Mouse (Mus musculus) heart, postnatal 0 days (tissue): ENCODE results near the gene Efhc1. TPM values are rescaled to one million over a fixed set of nuclear protein-coding genes. Genes with fewer than 3 reads are reported as not detected.
A peak's percentile ranks its signal among the peaks of the same experiment; 100 is the strongest.

Experiments
- ATAC-seq: fragments of 200-750 bp; cut with Nextera tagmentation; 2 replicates; pipeline ENCODE4 v1.8.0; 2017; ENCODE audit warnings: low read depth, moderate number of reproducible peaks, moderate library complexity; ENCODE audit not compliant: insufficient read depth
- DNase-seq: peaks from one replicate; pipeline ENCODE4 v3.0.0-alpha.2; 2016; ENCODE audit warnings: low spot score
- H3K27ac ChIP-seq: fragments of 300-500 bp; sonication (generic); 2 replicates; pipeline ENCODE4 v1.5.1; 2014; ENCODE audit warnings: low read depth, mild to moderate bottlenecking
- H3K27me3 ChIP-seq: fragments of 300-500 bp; sonication (generic); 2 replicates; pipeline ENCODE4 v1.6.1; 2014; ENCODE audit warnings: low read length, mixed read lengths; ENCODE audit not compliant: control insufficient read depth, insufficient read depth
- H3K36me3 ChIP-seq: fragments of 300-500 bp; sonication (generic); replicated peaks from 2 replicates; pipeline ENCODE4 v1.6.1; 2014; ENCODE audit warnings: low read length, mixed read lengths; ENCODE audit not compliant: control insufficient read depth, insufficient read depth
- H3K4me1 ChIP-seq: fragments of 300-500 bp; sonication (generic); 2 replicates; pipeline ENCODE4 v1.6.1; 2014; ENCODE audit warnings: antibody characterized with exemption; ENCODE audit not compliant: control insufficient read depth, insufficient read depth
- H3K4me2 ChIP-seq: fragments of 300-500 bp; sonication (generic); 2 replicates; pipeline ENCODE4 v1.6.1; 2014; ENCODE audit warnings: low read depth, mild to moderate bottlenecking, low read length, moderate library complexity
- H3K4me3 ChIP-seq: fragments of 300-500 bp; sonication (generic); 2 replicates; pipeline ENCODE4 v1.5.1; 2014; ENCODE audit warnings: low read depth, low read length
- H3K9ac ChIP-seq: fragments of 300-500 bp; sonication (generic); replicated peaks from 2 replicates; pipeline ENCODE4 v1.6.1; 2014; ENCODE audit warnings: low read depth, low read length, mixed read lengths
- H3K9me3 ChIP-seq: fragments of 300-500 bp; sonication (generic); replicated peaks from 2 replicates; pipeline ENCODE4 v1.6.1; 2016; ENCODE audit warnings: low read length; ENCODE audit not compliant: control insufficient read depth
- CTCF ChIP-seq: IDR thresholded peaks from 2 replicates; pipeline ENCODE4 v1.5.1; 2016; ENCODE audit warnings: antibody characterized with exemption, control low read depth, low read depth
- EP300 ChIP-seq: IDR thresholded peaks from 2 replicates; pipeline ENCODE4 v1.6.1; 2016; ENCODE audit warnings: antibody characterized with exemption, low read depth
- WGBS: fragments of 180-500 bp; shearing (Covaris S2); extraction: QIAGEN DNeasy Blood & Tissue Kit; methylation state at CpG from one replicate; pipeline ENCODE4 v1.1.7; 2014; 5-methylcytosine and 5-hydroxymethylcytosine counted together
- polyA plus RNA-seq: library from polyadenylated mRNA; unstranded; fragments of >200 nt; fragmentation: Nextera tagmentation; extraction: Ambion mirVana; gene quantifications from 2 replicates; pipeline ENCODE4 v1.2.1, GENCODE M21; 2015
- total RNA-seq: library from RNA; depleted of rRNA; stranded (reverse); fragments of >200 nt; gene quantifications from 2 replicates; pipeline ENCODE4 v1.2.3, GENCODE M21; 2014; ENCODE audit warnings: low replicate concordance

The Efhc1 gene
- total and polyA plus RNA-seq, 2 experiments from 2014 or later, result 0.64 TPM; not detected in 1

DNA sequence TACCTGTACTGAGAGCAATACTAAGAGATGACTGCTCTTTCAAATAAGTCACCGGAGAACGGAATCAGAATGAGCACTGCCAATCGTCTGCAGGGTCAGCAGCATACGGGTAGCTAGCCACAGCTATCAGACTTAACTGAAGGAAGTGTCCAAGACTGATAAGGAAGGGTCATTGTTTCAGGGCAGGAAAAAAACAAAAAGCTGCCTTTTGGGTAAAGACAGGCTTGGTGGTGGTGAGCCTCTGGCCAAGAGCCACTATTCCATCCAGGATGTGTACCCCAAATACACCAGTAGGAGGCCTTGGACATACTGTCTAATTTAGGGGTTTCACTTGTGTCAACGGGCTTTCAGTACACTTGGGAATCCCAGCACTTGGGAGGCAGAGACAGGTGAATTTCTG lies 42.9 kb downstream of the Efhc1 start:
- no peak overlapping the region for H3K27ac ChIP-seq
- DNase-seq (no peak), ATAC-seq (no peak)
- WGBS, result 59% methylated on average over 5 of the region's 5 CpGs
- peaks cover 3% of the 10 kb centered on the region; the same call in 1 of the 2 replicates for H3K4me1 ChIP-seq
- H3K9ac ChIP-seq, result no peak overlapping the region
- TF ChIP-seq EP300 (no peak), CTCF (no peak)
- H3K9me3 ChIP-seq, result no peaks in the 10 kb centered on the region
- H3K27me3 ChIP-seq, result no peaks in the 10 kb centered on the region
- H3K36me3 ChIP-seq, result 0 out of 2 replicates have a peak, but pooled peaks cover 1% of the 10 kb centered on the region
- no peak overlapping the region for H3K4me2 ChIP-seq
- H3K4me3 ChIP-seq, result no peak overlapping the region

DNA sequence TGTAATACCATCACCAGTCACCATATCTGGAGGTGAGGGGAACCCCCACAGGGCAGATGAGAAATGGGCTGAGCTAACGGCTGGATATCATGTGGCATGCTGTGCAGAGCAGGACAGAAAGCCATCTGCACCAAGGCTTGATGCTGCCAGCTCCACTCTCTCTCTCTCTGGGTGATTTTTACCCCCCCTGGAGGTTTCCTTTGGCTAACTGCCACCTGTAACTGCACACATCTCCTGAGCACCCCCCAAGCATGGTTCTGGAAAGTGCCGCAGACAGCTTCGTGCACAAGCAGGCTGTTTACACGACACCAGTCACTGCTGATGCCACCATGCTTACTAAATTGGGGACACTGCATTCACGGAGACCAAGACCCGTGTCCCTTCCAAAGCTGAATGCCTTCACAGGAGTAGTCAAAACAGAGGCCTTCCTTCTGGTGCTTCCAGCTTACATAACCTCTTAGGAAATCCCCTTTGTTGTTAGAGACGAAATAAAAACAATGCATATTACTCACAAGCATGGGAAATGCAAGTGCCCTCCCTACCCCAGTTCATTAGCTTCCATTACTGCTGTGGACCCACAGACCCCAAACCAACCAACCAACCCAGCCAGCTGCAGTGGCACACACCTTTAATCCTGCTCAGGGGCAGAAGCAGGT lies 44.0 kb downstream of the Efhc1 start:
- Histone ChIP-seq H3K9ac (no peak overlapping the region), H3K27me3 (no peaks in the 10 kb centered on the region), H3K4me3 (no peak overlapping the region), H3K36me3 (peaks cover 12% of the 10 kb centered on the region), H3K9me3 (no peaks in the 10 kb centered on the region), H3K27ac (0 out of 2 replicates have a peak overlapping the region, but pooled peaks have one; percentile 30), H3K4me2 (no peak overlapping the region), H3K4me1 (peaks cover 3% of the 10 kb centered on the region; the same call in 1 of the 2 replicates)
- peak; percentile 29 for DNase-seq
- TF ChIP-seq CTCF (no peak), EP300 (no peak)
- 28% methylated on average over 7 of the region's 7 CpGs for WGBS
- peak; percentile 32 for ATAC-seq

DNA sequence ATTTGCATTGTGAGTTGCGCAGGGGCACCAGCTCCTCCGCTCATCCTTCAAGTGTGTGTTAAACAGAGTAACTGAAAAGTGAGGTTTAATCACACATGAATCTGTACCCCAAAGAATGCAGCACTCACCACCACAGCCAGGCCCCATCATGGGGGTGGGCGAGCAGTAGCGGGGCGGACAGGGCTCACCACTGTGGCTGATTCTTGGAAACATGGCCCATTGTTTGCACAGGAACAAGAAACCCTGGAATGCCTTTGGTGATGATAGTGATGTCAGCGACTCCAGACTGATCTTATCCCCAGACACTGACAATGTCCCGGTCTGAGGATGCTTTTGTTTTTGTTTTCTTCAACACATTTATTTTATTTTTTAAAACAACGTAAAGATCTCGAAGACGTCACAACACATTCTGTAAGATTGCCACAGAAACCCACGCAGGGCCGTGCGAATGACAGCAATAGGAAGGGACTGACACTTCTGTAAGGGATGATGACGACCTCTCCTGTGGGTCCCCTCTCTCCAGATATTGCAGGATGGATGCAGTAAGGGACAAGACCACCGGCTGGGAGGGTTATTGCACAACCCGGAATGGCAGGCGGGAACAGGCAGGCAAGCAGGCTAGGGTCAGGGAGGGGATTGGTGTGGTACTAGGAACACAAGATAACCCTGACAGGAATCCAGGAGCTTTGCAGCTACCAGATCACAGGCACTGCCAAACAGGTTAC lies 45.3 kb downstream of the Efhc1 start:
- no peak overlapping the region for H3K4me2 ChIP-seq
- H3K9ac ChIP-seq, result no peak overlapping the region
- no peak for DNase-seq
- H3K9me3 ChIP-seq, result no peaks in the 10 kb centered on the region
- H3K4me1 ChIP-seq, result peaks cover 3% of the 10 kb centered on the region; the same call in 1 of the 2 replicates
- H3K27me3 ChIP-seq, result no peaks in the 10 kb centered on the region
- TF ChIP-seq CTCF, result no peak
- no peak for TF ChIP-seq EP300
- H3K36me3 ChIP-seq, result peaks cover 23% of the 10 kb centered on the region
- 48% methylated on average over 17 of the region's 17 CpGs for WGBS
- no peak overlapping the region for H3K4me3 ChIP-seq
- ATAC-seq, result no peak
- 0 out of 2 replicates have a peak overlapping the region, but pooled peaks have one; percentile 30 for H3K27ac ChIP-seq

DNA sequence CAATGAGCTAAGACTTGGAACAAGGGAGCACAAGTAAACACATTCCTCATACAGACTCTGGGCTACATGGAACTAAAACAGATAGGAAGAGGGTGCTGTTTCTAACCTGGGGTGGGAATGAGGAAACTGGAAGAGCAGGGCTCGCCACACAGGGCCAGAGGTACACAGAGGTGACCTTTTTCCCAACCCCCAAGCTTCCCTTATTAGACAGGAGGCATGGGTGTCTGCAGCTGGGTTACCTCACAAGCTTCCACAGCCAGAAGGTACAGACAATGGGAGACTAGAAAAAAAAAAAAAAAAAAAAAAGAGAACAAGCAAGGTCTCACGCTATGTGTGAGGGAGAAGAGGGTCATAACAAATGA lies 45.9 kb downstream of the Efhc1 start:
- peaks cover 25% of the 10 kb centered on the region for H3K36me3 ChIP-seq
- H3K9ac ChIP-seq, result no peak overlapping the region
- H3K4me2 ChIP-seq, result no peak overlapping the region
- H3K27ac ChIP-seq, result 0 out of 2 replicates have a peak overlapping the region, but pooled peaks have one; percentile 30
- H3K9me3 ChIP-seq, result no peaks in the 10 kb centered on the region
- H3K4me3 ChIP-seq, result no peak overlapping the region
- WGBS, result 65% methylated on average over 2 of the region's 2 CpGs
- TF ChIP-seq CTCF (no peak), EP300 (no peak)
- ATAC-seq (no peak), DNase-seq (peak; percentile 28)
- no peaks in the 10 kb centered on the region for H3K27me3 ChIP-seq
- H3K4me1 ChIP-seq, result peaks cover 3% of the 10 kb centered on the region; the same call in 1 of the 2 replicates

DNA sequence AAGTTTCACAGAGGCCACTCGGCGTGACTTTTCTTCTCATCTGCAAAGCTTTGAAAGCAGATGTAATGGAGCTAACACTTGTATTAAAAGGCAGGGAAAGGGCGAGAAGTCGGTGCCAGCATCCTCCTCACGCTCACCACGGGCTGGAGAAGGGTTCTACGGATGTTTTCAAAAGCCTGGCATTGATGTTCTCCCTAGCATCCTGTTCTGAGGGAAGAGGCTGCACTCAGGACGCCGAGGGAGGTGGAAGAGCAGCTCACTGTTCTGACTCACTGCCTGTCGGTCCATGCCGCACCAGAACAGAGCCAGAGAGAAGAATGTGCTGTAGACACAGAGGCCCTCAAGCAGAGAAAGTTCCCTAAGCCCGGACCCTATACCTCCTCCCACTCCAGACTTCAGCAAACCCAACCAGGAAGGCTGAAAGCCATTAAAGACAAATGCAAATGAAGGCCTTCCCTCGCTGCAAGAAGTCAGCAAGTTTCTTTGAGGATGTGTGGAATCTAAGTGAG lies 46.5 kb downstream of the Efhc1 start:
- H3K27me3 ChIP-seq, result no peaks in the 10 kb centered on the region
- H3K36me3 ChIP-seq, result peaks cover 25% of the 10 kb centered on the region
- H3K4me2 ChIP-seq, result no peak overlapping the region
- TF ChIP-seq EP300, result no peak
- no peak for TF ChIP-seq CTCF
- peaks cover 3% of the 10 kb centered on the region; the same call in 1 of the 2 replicates for H3K4me1 ChIP-seq
- ATAC-seq, result no peak
- H3K4me3 ChIP-seq, result no peak overlapping the region
- no peak overlapping the region for H3K9ac ChIP-seq
- 55% methylated on average over 13 of the region's 13 CpGs for WGBS
- H3K27ac ChIP-seq, result no peak overlapping the region
- DNase-seq, result no peak
- H3K9me3 ChIP-seq, result no peaks in the 10 kb centered on the region
